In genomic region chr14:32164173-32165051, GRCm38 (mm10) we compare ENCODE assay signal across 14 mouse cellular contexts. TPM values are rescaled to one million over a fixed set of nuclear protein-coding genes. Genes with fewer than 3 reads are reported as not detected.
DNase-seq lines count a peak whose midpoint lies in the region; ATAC-seq and TF ChIP-seq lines count a peak whose summit lies in the region.
"Had no signal": no experiment of that assay in that cellular context is flagged by ENCODE, and none has a peak within 500 bp of the region (broad histone marks: within the 10 kb centered on the region; RNA-seq: fewer than 3 reads in every experiment).

No protein-coding gene starts in this region.

- H3K4me1 ChIP-seq in heart, embryonic 12.5 days (replicated peaks): peaks cover 58% of the 10 kb centered on the region
- H3K4me1 ChIP-seq in megakaryocyte, embryonic 14.5 days: peaks cover 82% of the 10 kb centered on the region
- peaks cover 20% of the 10 kb centered on the region for H3K4me1 ChIP-seq in intestine, embryonic 14.5 days (replicated peaks; ENCODE audit: control insufficient read depth, insufficient read depth, low read length)
- H3K4me1 ChIP-seq in small intestine, adult 2 months (ENCODE audit: control insufficient read depth, insufficient read depth, insufficient read length, low read length): peaks cover 13% of the 10 kb centered on the region; the same call in 1 of the 2 replicates
- peaks cover 35% of the 10 kb centered on the region for H3K4me1 ChIP-seq in midbrain, embryonic 13.5 days (replicated peaks)

- peak overlapping the region; percentile 48 for H3K27ac ChIP-seq in heart, embryonic 12.5 days (ENCODE audit: poor library complexity, severe bottlenecking)
- H3K27ac ChIP-seq in intestine, embryonic 14.5 days (ENCODE audit: low read depth): 0 out of 2 replicates have a peak overlapping the region, but pooled peaks have one; percentile 78
- H3K27ac ChIP-seq in small intestine, adult 2 months (ENCODE audit: insufficient read depth, low read depth, low read length): peak overlapping the region; percentile 45; the same call in 1 of the 2 replicates
- H3K27ac ChIP-seq in midbrain, embryonic 13.5 days: no peak overlapping the region

- TF ChIP-seq CTCF in small intestine, adult 2 months (IDR thresholded peaks at IDR 0.05; ENCODE audit: extremely low read depth, insufficient read length, insufficient replicate concordance, low read depth, low read length): no peak

- TF ChIP-seq POLR2A in small intestine, adult 2 months (IDR thresholded peaks at IDR 0.05; ENCODE audit: low read depth, low read length): no peak

- no peak for ATAC-seq in heart, embryonic 12.5 days (ENCODE audit: insufficient number of reproducible peaks, low FRiP score)
- ATAC-seq in megakaryocyte, adult 5-6 weeks (ENCODE audit: poor library complexity, severe bottlenecking): no peak
- ATAC-seq in intestine, embryonic 14.5 days (replicated peaks; ENCODE audit: low FRiP score, low TSS enrichment, low read depth): no peak
- no peak for ATAC-seq in midbrain, embryonic 13.5 days

- no peak overlapping the region for H3K9ac ChIP-seq in heart, embryonic 12.5 days
- no peak overlapping the region for H3K9ac ChIP-seq in intestine, embryonic 14.5 days (ENCODE audit: low read length)
- H3K9ac ChIP-seq in midbrain, embryonic 13.5 days (replicated peaks): no peak overlapping the region

- WGBS in heart, embryonic 12.5 days: 71% methylated on average over 8 of the region's 8 CpGs
- WGBS in intestine, embryonic 14.5 days: 60% methylated on average over 8 of the region's 8 CpGs
- WGBS in small intestine, adult 2 months: 42% methylated on average over 8 of the region's 8 CpGs
- WGBS in midbrain, embryonic 13.5 days: 86% methylated on average over 8 of the region's 8 CpGs

- H3K9me3 ChIP-seq in heart, embryonic 12.5 days (replicated peaks): no peaks in the 10 kb centered on the region
- no peaks in the 10 kb centered on the region for H3K9me3 ChIP-seq in megakaryocyte, embryonic 14.5 days
- H3K9me3 ChIP-seq in intestine, embryonic 14.5 days (ENCODE audit: control insufficient read depth, low read length): no peaks in the 10 kb centered on the region
- no peaks in the 10 kb centered on the region for H3K9me3 ChIP-seq in midbrain, embryonic 13.5 days
- H3K9me3 ChIP-seq: midbrain, embryonic 12.5 days had no signal

- no peak overlapping the region for H3K4me3 ChIP-seq in heart, embryonic 12.5 days
- H3K4me3 ChIP-seq in megakaryocyte, embryonic 14.5 days (replicated peaks): peak overlapping the region; percentile 98
- H3K4me3 ChIP-seq in intestine, embryonic 14.5 days (ENCODE audit: low read depth, low read length): 0 out of 2 replicates have a peak overlapping the region, but pooled peaks have one; percentile 48
- H3K4me3 ChIP-seq in small intestine, adult 2 months (ENCODE audit: low read depth, low read length): no peak overlapping the region
- H3K4me3 ChIP-seq in midbrain, embryonic 13.5 days (replicated peaks): no peak overlapping the region

- H3K27me3 ChIP-seq in heart, embryonic 12.5 days (replicated peaks): no peaks in the 10 kb centered on the region
- H3K27me3 ChIP-seq in megakaryocyte, embryonic 14.5 days (replicated peaks): no peaks in the 10 kb centered on the region
- no peaks in the 10 kb centered on the region for H3K27me3 ChIP-seq in intestine, embryonic 14.5 days (replicated peaks; ENCODE audit: control insufficient read depth, insufficient read depth, low read length)
- H3K27me3 ChIP-seq in small intestine, adult 2 months (ENCODE audit: control insufficient read depth, insufficient read depth, low read length): no peaks in the 10 kb centered on the region
- H3K27me3 ChIP-seq in midbrain, embryonic 13.5 days: no peaks in the 10 kb centered on the region
- H3K27me3 ChIP-seq: midbrain, embryonic 12.5 days had no signal

- no peaks in the 10 kb centered on the region for H3K36me3 ChIP-seq in heart, embryonic 12.5 days
- H3K36me3 ChIP-seq in megakaryocyte, embryonic 14.5 days (replicated peaks; ENCODE audit: low read length): peaks cover 12% of the 10 kb centered on the region
- H3K36me3 ChIP-seq in intestine, embryonic 14.5 days (ENCODE audit: control insufficient read depth, insufficient read depth, low read length): no peaks in the 10 kb centered on the region
- no peaks in the 10 kb centered on the region; the same call in 1 of the 2 replicates for H3K36me3 ChIP-seq in small intestine, adult 2 months (ENCODE audit: control insufficient read depth, insufficient read depth, low read length)
- no peaks in the 10 kb centered on the region for H3K36me3 ChIP-seq in midbrain, embryonic 13.5 days
- H3K36me3 ChIP-seq: midbrain, embryonic 12.5 days had no signal

- H3K4me2 ChIP-seq in heart, embryonic 12.5 days: peak overlapping the region; percentile 95
- peak overlapping the region; percentile 94; the same call in 1 of the 2 replicates for H3K4me2 ChIP-seq in intestine, embryonic 14.5 days (ENCODE audit: low read length)
- no peak overlapping the region for H3K4me2 ChIP-seq in midbrain, embryonic 13.5 days (replicated peaks)

- DNase-seq in heart, postnatal 4 days: no peak
- DNase-seq in intestine, embryonic 14.5 days (ENCODE audit: low spot score): peak; percentile 56
- no peak for DNase-seq in thymus, postnatal 0 days (ENCODE audit: low spot score)
- DNase-seq: gastrocnemius, postnatal 36 days; right cerebral cortex, adult 18-20 months had no signal

RNA-seq across cellular contexts. Expression of gene Ncoa4, which starts 4.7 kb away (rescaled TPM):
- 146 and 147 TPM in 2 replicates for polyA plus RNA-seq in heart, embryonic 12.5 days (2016; fragmentation: Nextera tagmentation; extraction: Ambion mirVana)
- 100 to 1,000 TPM in 1 of 2 experiments, 10 to 100 TPM in 1; 99.0 to 115 TPM for total RNA-seq in heart, postnatal 4 days (2021)
- 2.9 and 6.8 TPM in 2 replicates for polyA plus RNA-seq in megakaryocyte, embryonic 14.5 days (2012; ENCODE audit: insufficient read depth, low replicate concordance)
- total RNA-seq in megakaryocyte, adult 5-6 weeks (2015): 107 and 111 TPM in 2 replicates
- 93.2 and 110 TPM in 2 replicates for total RNA-seq in megakaryocyte, adult 5-6 weeks (2017)
- polyA plus RNA-seq in intestine, embryonic 14.5 days (2014; fragmentation: Nextera tagmentation; extraction: Ambion mirVana): 125 TPM in 2 replicates
- polyA plus RNA-seq in small intestine, adult 2 months (2012; rRNA removed): 22.8 and 52.9 TPM in 2 replicates
- polyA plus RNA-seq in thymus, postnatal 0 days (2015; fragmentation: Nextera tagmentation; extraction: Ambion mirVana): 103 and 109 TPM in 2 replicates
- polyA plus RNA-seq in midbrain, embryonic 13.5 days (2015; fragmentation: Nextera tagmentation; extraction: Ambion mirVana): 89.7 and 93.6 TPM in 2 replicates

RNA-seq across cellular contexts. Expression of gene Msmb, which starts 22.6 kb away (rescaled TPM):
- polyA plus RNA-seq in heart, embryonic 12.5 days (2016; fragmentation: Nextera tagmentation; extraction: Ambion mirVana): not detected in 2 replicates
- not detected for total RNA-seq in heart, postnatal 4 days (2021)
- not detected in 2 replicates for polyA plus RNA-seq in megakaryocyte, embryonic 14.5 days (2012; ENCODE audit: insufficient read depth, low replicate concordance)
- total RNA-seq in megakaryocyte, adult 5-6 weeks (2015): not detected in 2 replicates
- total RNA-seq in megakaryocyte, adult 5-6 weeks (2017): not detected in 2 replicates
- polyA plus RNA-seq in intestine, embryonic 14.5 days (2014; fragmentation: Nextera tagmentation; extraction: Ambion mirVana): not detected in 2 replicates
- not detected in 2 replicates for polyA plus RNA-seq in small intestine, adult 2 months (2012; rRNA removed)
- polyA plus RNA-seq in thymus, postnatal 0 days (2015; fragmentation: Nextera tagmentation; extraction: Ambion mirVana): not detected in 2 replicates
- not detected in 2 replicates for polyA plus RNA-seq in midbrain, embryonic 13.5 days (2015; fragmentation: Nextera tagmentation; extraction: Ambion mirVana)
- total RNA-seq: adrenal gland, postnatal 36 days; gastrocnemius, postnatal 36 days; layer of hippocampus, postnatal 14 days had no signal
- polyA plus RNA-seq: cortical plate, adult 2 months; midbrain, embryonic 12.5 days had no signal

RNA-seq across cellular contexts. Expression of gene Timm23, which starts 37.3 kb away (rescaled TPM):
- polyA plus RNA-seq in heart, embryonic 12.5 days (2016; fragmentation: Nextera tagmentation; extraction: Ambion mirVana): 279 and 286 TPM in 2 replicates
- 100 to 1,000 TPM; 165 to 176 TPM for total RNA-seq in heart, postnatal 4 days (2021)
- polyA plus RNA-seq in megakaryocyte, embryonic 14.5 days (2012; ENCODE audit: insufficient read depth, low replicate concordance): 55.0 and 266 TPM in 2 replicates
- 122 and 132 TPM in 2 replicates for total RNA-seq in megakaryocyte, adult 5-6 weeks (2015)
- 88.3 and 104 TPM in 2 replicates for total RNA-seq in megakaryocyte, adult 5-6 weeks (2017)
- 333 and 354 TPM in 2 replicates for polyA plus RNA-seq in intestine, embryonic 14.5 days (2014; fragmentation: Nextera tagmentation; extraction: Ambion mirVana)
- 158 and 177 TPM in 2 replicates for polyA plus RNA-seq in small intestine, adult 2 months (2012; rRNA removed)
- 402 and 405 TPM in 2 replicates for polyA plus RNA-seq in thymus, postnatal 0 days (2015; fragmentation: Nextera tagmentation; extraction: Ambion mirVana)
- polyA plus RNA-seq in midbrain, embryonic 13.5 days (2015; fragmentation: Nextera tagmentation; extraction: Ambion mirVana): 215 and 223 TPM in 2 replicates

RNA-seq across cellular contexts. Expression of gene Parg, which starts 37.3 kb away (rescaled TPM):
- polyA plus RNA-seq in heart, embryonic 12.5 days (2016; fragmentation: Nextera tagmentation; extraction: Ambion mirVana): 35.5 and 37.9 TPM in 2 replicates
- total RNA-seq in heart, postnatal 4 days (2021): 10 to 100 TPM; 30.3 to 39.6 TPM
- 1.1 and 4.6 TPM in 2 replicates for polyA plus RNA-seq in megakaryocyte, embryonic 14.5 days (2012; ENCODE audit: insufficient read depth, low replicate concordance)
- 34.7 and 37.1 TPM in 2 replicates for total RNA-seq in megakaryocyte, adult 5-6 weeks (2015)
- total RNA-seq in megakaryocyte, adult 5-6 weeks (2017): 80.2 and 97.7 TPM in 2 replicates
- 43.8 and 45.5 TPM in 2 replicates for polyA plus RNA-seq in intestine, embryonic 14.5 days (2014; fragmentation: Nextera tagmentation; extraction: Ambion mirVana)
- polyA plus RNA-seq in small intestine, adult 2 months (2012; rRNA removed): 2.4 and 3.0 TPM in 2 replicates
- 41.3 and 41.4 TPM in 2 replicates for polyA plus RNA-seq in thymus, postnatal 0 days (2015; fragmentation: Nextera tagmentation; extraction: Ambion mirVana)
- 42.5 and 44.3 TPM in 2 replicates for polyA plus RNA-seq in midbrain, embryonic 13.5 days (2015; fragmentation: Nextera tagmentation; extraction: Ambion mirVana)

Comparison
In these comparisons a context has a peak if more than half of its experiments do, and no peak if none do; other contexts are left out.
1. H3K4me3 ChIP-seq: peak in megakaryocyte, embryonic 14.5 days (single experiment) and intestine, embryonic 14.5 days (single experiment); none in heart, embryonic 12.5 days (single experiment), small intestine, adult 2 months (single experiment) and midbrain, embryonic 13.5 days (single experiment).